Mouse (Mus musculus): Measurements from ENCODE around the gene Pmepa1. TPM values are rescaled to one million over a fixed set of nuclear protein-coding genes. Genes with fewer than 3 reads are reported as not detected.

The Pmepa1 gene
- polyA plus RNA-seq, 1 experiment = 5.3 TPM

DNA sequence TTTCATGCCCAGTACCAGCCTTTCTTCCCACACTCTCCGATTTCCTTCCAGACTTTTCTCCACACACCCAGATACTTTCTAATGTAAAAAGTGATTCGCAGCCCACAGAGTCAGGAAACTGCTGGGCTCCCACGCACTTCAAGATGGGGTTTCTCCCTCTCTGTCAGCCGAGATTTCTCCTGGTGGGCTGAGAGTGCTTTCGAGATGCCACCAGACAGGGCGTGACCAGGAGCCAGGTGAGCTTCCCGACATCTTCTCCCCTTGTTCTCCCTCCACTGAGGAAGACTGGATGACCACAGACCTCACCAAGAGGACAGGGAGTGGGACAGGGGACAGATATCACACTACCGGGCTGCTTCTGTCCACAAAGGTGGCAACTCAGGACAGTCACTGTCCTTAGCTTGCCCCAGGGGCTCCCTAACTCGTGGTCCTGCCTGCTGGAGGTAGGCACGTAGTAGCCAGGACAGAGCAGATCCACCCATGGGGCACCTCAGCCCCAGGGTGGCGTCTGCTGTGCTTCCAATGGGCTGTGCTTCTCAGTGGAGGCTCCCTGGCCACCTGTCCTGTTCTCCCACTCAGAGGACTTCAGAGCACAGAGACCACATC lies 91.8 kb downstream of the Pmepa1 start:
- H3K4me1 ChIP-seq = peaks cover 16% of the 10 kb centered on the region
- no peaks in the 10 kb centered on the region for H3K9me3 ChIP-seq
- no peak overlapping the region for H3K4me3 ChIP-seq (replicated peaks)
- peaks cover 55% of the 10 kb centered on the region for H3K27me3 ChIP-seq (replicated peaks)
- no peaks in the 10 kb centered on the region for H3K36me3 ChIP-seq (replicated peaks; ENCODE audit: low read length)
- no peak for TF ChIP-seq FLI1 (IDR thresholded peaks at IDR 0.05; ENCODE audit: low read length)
- no peak for TF ChIP-seq GATA1 (IDR thresholded peaks at IDR 0.05; ENCODE audit: borderline replicate concordance, low read length)

DNA sequence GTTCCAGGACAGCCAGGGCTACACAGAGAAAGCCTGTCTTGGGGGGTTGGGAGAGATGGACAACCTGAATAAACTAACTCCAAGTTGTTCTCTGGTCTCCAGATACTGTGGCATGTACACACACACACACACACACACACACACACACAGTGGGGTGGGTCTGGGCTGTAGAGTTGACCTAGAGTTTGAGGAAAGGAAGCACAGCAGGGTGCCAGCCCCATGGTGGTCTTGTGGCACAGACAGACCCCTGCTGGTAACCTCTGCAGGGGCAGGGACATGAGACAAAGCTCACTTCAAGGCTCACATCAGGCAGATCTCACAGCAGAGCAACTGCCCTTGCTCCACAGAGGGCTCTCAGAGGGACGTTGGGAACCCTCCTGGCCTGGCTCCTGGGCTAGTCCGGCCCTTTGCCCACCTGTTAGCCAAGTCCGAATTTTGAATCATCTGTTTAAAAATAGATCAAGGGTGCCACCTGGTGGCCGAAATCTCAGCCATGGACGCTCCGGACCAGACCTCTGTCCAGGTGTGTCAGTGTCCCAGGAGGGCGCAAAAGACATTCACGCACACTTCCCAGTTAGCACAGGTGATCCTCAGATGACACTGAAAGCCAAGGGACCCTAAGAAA lies 92.4 kb downstream of the Pmepa1 start:
- TF ChIP-seq FLI1 (IDR thresholded peaks at IDR 0.05; ENCODE audit: low read length) (no peak), GATA1 (IDR thresholded peaks at IDR 0.05; ENCODE audit: borderline replicate concordance, low read length) (no peak)
- H3K27me3 ChIP-seq (replicated peaks) = peaks cover 57% of the 10 kb centered on the region
- H3K4me3 ChIP-seq (replicated peaks) = no peak overlapping the region
- peaks cover 16% of the 10 kb centered on the region for H3K4me1 ChIP-seq
- H3K36me3 ChIP-seq (replicated peaks; ENCODE audit: low read length) = no peaks in the 10 kb centered on the region
- no peaks in the 10 kb centered on the region for H3K9me3 ChIP-seq

DNA sequence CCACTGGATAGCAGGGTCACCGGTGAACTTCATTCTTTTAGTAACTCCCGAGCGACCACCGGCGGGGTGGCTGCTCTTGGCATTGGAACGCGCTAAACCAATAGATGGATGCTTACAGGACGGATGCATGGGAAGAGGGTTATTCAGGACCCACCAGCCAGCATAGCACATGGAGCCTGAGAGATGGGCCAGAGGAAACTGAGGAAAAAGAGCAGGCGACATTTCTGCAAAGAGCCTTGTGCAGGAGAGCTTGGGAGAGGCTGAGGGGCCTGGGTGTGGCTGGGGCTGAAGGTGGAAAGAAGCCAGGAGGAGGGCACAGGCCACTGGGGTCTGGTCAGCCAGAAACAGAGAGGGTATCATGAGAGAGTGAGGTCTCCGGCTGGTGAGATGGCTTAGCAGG lies 93.0 kb downstream of the Pmepa1 start:
- Histone ChIP-seq H3K9me3 (no peaks in the 10 kb centered on the region), H3K36me3 (replicated peaks; ENCODE audit: low read length) (no peaks in the 10 kb centered on the region), H3K4me3 (replicated peaks) (no peak overlapping the region), H3K27me3 (replicated peaks) (peaks cover 55% of the 10 kb centered on the region), H3K4me1 (peaks cover 14% of the 10 kb centered on the region)
- TF ChIP-seq FLI1 (IDR thresholded peaks at IDR 0.05; ENCODE audit: low read length) = no peak
- no peak for TF ChIP-seq GATA1 (IDR thresholded peaks at IDR 0.05; ENCODE audit: borderline replicate concordance, low read length)

DNA sequence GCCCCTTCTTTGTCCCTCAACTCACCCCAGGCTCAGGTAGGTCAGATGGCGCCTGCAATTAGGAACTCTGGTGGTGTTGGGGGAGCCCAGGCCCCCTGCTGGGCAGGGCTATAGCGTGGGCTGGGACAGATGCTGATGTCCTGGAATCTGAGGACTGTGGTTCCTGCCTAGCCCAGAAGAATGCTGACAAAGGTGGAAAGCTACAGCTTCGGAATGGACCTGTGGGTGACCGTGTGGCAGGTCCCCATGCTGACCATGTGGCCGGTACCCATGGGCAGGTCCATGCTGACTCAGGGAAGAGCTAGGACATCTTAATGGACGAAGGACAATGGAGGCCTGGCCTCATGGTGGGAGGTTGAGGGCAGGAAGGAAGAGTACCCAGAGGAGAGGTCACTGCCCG lies 93.5 kb downstream of the Pmepa1 start:
- no peaks in the 10 kb centered on the region for H3K9me3 ChIP-seq
- H3K4me1 ChIP-seq = peaks cover 14% of the 10 kb centered on the region
- H3K27me3 ChIP-seq (replicated peaks) = peaks cover 56% of the 10 kb centered on the region
- no peak for TF ChIP-seq FLI1 (IDR thresholded peaks at IDR 0.05; ENCODE audit: low read length)
- TF ChIP-seq GATA1 (IDR thresholded peaks at IDR 0.05; ENCODE audit: borderline replicate concordance, low read length) = no peak
- no peaks in the 10 kb centered on the region for H3K36me3 ChIP-seq (replicated peaks; ENCODE audit: low read length)
- no peak overlapping the region for H3K4me3 ChIP-seq (replicated peaks)

DNA sequence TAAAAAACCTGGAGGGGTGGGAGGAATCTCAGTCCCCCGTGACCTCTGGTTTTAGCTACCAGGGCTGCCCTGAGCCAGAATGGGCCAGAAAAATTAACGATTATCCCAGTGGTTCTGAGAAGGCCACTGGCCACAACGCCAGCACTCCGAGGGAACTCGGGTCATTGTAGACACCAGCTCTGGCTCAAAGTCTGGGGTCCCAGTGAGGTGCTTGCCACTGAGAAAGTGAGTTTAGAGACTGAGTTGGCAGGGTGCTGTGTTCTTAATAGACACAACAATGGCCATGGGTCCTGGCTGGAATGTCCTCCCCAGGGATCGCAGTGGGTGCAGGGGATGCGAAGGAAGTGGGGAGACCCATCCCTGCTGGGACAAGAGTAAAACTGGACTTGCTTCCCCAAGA lies 94.4 kb downstream of the Pmepa1 start:
- no peak for TF ChIP-seq FLI1 (IDR thresholded peaks at IDR 0.05; ENCODE audit: low read length)
- no peak for TF ChIP-seq GATA1 (IDR thresholded peaks at IDR 0.05; ENCODE audit: borderline replicate concordance, low read length)
- H3K36me3 ChIP-seq (replicated peaks; ENCODE audit: low read length) = no peaks in the 10 kb centered on the region
- H3K27me3 ChIP-seq (replicated peaks) = peaks cover 53% of the 10 kb centered on the region
- H3K9me3 ChIP-seq = no peaks in the 10 kb centered on the region
- no peak overlapping the region for H3K4me3 ChIP-seq (replicated peaks)
- H3K4me1 ChIP-seq = peaks cover 7% of the 10 kb centered on the region

DNA sequence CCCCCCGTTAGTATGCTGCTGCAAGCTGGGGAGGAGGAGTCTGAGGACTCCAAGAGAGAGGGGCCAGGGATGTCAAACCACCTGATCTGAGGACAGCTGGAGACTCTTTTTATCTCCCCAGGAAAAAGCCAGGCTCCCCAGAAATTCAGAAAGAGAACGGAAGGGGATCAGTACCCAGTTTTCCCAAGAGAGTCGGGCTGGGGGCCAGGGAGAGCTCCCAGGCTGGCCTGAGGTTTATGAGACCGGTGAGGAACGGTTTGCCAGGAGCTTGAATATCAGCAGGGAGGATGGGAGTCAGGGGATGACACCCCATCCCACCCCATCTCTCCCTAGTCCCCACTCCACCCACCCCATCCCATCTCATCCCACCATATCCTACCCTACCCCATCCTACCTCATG lies 94.8 kb downstream of the Pmepa1 start:
- Histone ChIP-seq H3K9me3 (no peaks in the 10 kb centered on the region), H3K4me3 (replicated peaks) (no peak overlapping the region), H3K4me1 (peaks cover 3% of the 10 kb centered on the region), H3K27me3 (replicated peaks) (peaks cover 49% of the 10 kb centered on the region), H3K36me3 (replicated peaks; ENCODE audit: low read length) (no peaks in the 10 kb centered on the region)
- no peak for TF ChIP-seq GATA1 (IDR thresholded peaks at IDR 0.05; ENCODE audit: borderline replicate concordance, low read length)
- no peak for TF ChIP-seq FLI1 (IDR thresholded peaks at IDR 0.05; ENCODE audit: low read length)

DNA sequence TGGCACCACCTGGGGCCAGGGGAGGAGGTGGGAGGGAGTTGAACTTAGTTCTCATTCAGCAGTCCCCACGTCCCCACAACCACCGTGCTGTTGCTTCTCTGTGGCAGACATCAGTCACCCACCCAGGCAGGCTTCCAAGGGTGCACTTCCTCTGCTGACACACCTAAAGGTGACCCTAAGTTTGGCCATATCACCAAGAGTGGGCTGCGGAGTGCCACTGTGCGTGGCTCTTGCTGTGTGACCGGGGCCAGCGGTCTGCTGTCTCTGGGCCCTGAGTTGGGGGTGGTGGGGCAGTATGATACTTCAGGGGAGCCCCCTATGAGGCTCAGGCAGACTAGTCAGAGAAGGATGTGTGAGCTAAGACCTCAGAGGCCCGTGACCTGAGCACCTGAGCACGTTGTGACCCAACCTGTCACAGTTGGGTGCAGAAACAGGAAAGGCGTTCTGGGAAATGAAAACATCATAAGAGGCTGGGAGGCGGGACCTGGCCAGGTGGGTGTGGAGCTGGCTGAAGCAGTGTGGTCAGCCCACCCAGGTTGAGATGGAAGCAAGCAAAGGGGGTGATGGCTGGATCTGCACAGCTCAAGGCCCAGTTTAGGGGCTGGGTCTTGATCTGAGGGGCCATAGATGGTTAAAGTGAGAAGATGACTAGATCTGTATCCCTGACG lies 95.5 kb downstream of the Pmepa1 start:
- Histone ChIP-seq H3K4me3 (replicated peaks) (no peak overlapping the region), H3K9me3 (peaks cover 3% of the 10 kb centered on the region), H3K4me1 (no peaks in the 10 kb centered on the region), H3K27me3 (replicated peaks) (peaks cover 48% of the 10 kb centered on the region), H3K36me3 (replicated peaks; ENCODE audit: low read length) (no peaks in the 10 kb centered on the region)
- TF ChIP-seq FLI1 (IDR thresholded peaks at IDR 0.05; ENCODE audit: low read length) (no peak), GATA1 (IDR thresholded peaks at IDR 0.05; ENCODE audit: borderline replicate concordance, low read length) (no peak)

DNA sequence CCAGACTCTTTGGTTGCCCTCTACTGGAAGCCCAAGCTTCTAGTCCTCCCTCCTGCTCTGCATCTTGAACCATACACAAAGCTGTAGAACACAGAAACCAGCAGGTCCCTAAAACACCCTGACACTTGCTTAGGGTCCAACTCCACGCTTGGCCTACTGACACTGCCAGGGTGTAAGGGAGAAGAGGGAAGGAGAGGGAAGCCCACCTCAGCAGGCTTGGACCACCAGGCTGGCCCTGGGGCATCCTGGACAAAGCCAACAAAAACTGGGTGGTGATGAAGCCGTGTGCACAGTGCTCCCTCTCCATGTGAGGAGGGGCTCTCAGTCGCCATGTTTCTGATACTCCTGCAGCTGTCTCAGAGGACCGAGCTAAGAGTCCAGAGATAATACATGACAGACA lies 96.3 kb downstream of the Pmepa1 start:
- Histone ChIP-seq H3K9me3 (peaks cover 10% of the 10 kb centered on the region), H3K27me3 (replicated peaks) (peaks cover 40% of the 10 kb centered on the region)
- no peak for TF ChIP-seq FLI1 (IDR thresholded peaks at IDR 0.05; ENCODE audit: low read length)
- no peak for TF ChIP-seq GATA1 (IDR thresholded peaks at IDR 0.05; ENCODE audit: borderline replicate concordance, low read length)

DNA sequence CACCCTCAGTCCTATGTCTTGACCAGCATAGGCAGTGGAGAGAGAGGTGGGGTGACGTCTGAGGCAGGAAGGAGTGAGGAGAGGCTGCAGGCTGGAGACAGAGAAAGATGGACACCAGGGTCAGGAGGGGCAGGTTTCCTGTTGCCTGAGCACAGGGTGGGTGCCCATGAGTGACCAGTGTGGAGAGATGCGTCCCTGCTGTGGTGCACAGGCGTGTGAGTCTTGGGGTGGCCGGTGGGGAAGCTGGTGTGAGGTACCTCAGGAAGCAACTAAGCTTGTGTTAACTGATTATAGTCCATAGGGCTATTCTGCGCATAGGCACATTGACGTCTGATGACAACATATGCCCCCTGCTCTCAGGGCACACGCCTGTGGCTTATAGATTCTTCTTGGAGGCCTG lies 97.3 kb downstream of the Pmepa1 start:
- peaks cover 2% of the 10 kb centered on the region for H3K4me1 ChIP-seq
- H3K4me3 ChIP-seq (replicated peaks) = no peak overlapping the region
- no peaks in the 10 kb centered on the region for H3K36me3 ChIP-seq (replicated peaks; ENCODE audit: low read length)
- TF ChIP-seq FLI1 (IDR thresholded peaks at IDR 0.05; ENCODE audit: low read length) (no peak), GATA1 (IDR thresholded peaks at IDR 0.05; ENCODE audit: borderline replicate concordance, low read length) (no peak)
- peaks cover 17% of the 10 kb centered on the region for H3K9me3 ChIP-seq
- H3K27me3 ChIP-seq (replicated peaks) = peaks cover 36% of the 10 kb centered on the region

More for the DNA sequence above, 96.3 kb downstream of the Pmepa1 start:
- Histone ChIP-seq H3K4me3 (replicated peaks) (no peak overlapping the region), H3K4me1 (no peaks in the 10 kb centered on the region), H3K36me3 (replicated peaks; ENCODE audit: low read length) (no peaks in the 10 kb centered on the region)

DNA sequence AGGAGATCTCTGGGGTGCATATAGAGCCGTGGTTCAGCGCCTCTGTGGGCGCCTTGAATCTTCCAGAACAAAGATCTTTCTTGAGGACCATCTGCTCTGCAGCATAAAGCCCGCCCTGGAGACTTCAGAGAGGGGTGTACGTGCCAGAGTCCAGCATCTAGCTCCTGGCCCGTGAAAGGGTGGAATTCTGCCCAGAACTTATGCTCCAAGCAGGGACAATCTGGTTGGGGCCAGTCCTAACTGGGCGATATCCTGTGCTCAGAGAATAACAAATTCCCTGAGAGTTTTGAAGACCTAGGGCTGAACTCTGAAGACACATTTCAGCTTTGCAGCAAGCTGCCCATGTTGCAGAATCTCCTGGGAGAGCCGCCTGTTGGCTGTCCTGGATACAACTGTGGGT lies 98.4 kb downstream of the Pmepa1 start:
- peaks cover 32% of the 10 kb centered on the region for H3K27me3 ChIP-seq (replicated peaks)
- TF ChIP-seq FLI1 (IDR thresholded peaks at IDR 0.05; ENCODE audit: low read length) (no peak), GATA1 (IDR thresholded peaks at IDR 0.05; ENCODE audit: borderline replicate concordance, low read length) (no peak)
- no peaks in the 10 kb centered on the region for H3K36me3 ChIP-seq (replicated peaks; ENCODE audit: low read length)
- H3K4me1 ChIP-seq = peaks cover 11% of the 10 kb centered on the region
- no peak overlapping the region for H3K4me3 ChIP-seq (replicated peaks)
- H3K9me3 ChIP-seq = peaks cover 17% of the 10 kb centered on the region
